Mouse (Mus musculus) embryo, embryonic 9.5 days (tissue): ENCODE measurements around the gene Scamp1.

Source experiments
- DNase-seq: peaks from one replicate; pipeline ENCODE4 v3.0.0-alpha.2; 2017; ENCODE audit errors: extremely low spot score

Scamp1 gene

DNA sequence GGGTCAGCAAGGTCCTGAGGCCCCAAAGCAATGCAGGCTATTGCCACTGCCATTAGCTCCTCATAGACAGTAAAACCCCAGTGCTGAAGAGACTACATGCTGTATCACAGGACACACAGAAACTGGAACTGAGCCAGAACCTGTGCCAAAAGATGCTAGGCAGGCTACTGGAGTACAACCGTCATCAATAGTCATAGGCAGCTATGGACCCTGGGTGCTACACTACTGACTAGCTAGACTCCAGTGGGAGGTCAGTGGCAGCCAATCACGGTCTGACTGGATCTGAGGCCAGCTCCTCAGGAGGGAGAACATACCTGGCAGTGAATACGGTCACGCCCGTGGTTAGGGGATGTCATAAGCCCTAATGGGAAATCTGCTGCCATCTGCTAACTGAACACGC lies 14.4 kb downstream of the Scamp1 start:
- no peak for DNase-seq

- no peak for DNase-seq
Measured at GRCm38 (mm10) chr13:94268201-94268600, 17.5 kb downstream of the Scamp1 start.

DNA sequence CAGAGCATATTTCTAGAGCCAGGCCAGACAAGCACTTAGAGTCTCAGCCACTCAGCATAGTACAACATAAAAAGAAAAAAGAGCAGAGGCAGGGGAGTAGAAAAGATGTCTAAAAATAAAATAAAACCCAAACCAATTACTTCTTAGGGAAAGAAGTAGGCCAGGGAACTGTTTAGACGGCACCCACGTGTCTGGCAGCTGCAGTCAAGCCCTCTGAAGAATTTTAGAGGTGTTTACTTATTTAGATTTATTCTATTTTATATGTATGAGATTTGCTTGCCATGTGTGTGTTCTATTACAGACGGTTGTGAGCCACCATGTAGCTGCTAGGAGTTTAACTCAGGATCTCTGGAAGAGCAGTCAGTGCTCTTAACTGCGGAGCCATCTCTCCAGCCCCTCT lies 18.5 kb downstream of the Scamp1 start:
- no peak for DNase-seq

DNA sequence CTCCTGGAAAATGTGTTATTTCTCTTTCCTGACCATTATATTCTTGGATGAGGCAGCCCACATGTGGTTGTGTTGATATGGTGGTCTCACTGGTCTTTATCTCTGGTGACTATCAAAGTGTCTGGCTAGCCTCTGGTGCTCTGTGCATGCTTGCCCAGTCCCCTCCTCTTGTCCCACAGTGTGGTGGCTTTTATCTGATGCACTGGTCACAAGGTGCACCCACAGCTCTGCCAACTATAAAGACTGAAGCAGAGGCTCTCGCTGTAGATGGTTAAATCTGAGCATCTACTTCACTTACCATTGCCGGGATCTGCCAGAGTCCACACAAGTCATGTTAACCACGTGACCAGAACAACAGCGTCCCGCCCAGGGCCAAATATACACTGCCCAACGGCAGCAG lies 19.1 kb downstream of the Scamp1 start:
- DNase-seq = no peak

DNA sequence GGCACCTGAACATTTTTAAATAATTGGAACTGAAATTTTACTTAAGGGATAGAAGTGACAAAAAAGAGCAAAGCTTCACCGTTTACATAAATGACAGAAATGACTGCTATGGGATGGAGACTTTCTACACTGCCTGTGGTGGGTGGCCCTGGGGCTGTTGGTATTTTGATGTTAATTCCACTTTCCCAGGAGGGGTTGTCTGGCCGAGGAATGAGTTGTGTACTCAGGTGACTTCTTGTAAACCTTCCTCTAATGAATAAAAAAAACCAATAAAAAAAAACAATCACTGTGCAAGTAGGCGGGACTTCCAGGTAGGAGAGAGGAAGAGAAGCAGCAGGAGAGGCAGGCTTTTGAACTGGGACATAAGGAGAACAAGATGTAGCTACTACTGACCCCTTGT lies 20.4 kb downstream of the Scamp1 start:
- no peak for DNase-seq

DNA sequence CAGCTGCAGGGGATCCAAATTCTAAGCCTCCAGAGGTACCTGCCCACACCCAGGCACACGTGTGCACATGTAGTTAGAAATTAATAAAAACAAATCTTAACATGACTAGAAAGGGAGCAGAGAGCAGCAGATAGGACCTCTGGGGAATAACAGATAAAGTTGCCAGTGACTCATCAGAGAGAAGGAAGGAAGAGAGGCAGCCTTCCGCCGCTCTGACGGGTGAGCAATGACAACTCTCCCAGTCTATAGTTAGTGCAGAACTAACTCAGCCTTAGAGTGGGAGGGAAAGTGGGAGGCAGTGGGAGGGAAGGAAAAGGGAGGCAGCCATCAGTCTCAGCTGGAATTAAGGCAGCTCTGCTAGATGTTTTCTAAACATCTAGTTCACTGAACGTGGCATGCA lies 21.7 kb downstream of the Scamp1 start:
- DNase-seq = no peak

GRCm38 (mm10) chr13:94262551-94262950 lies 23.1 kb downstream of the Scamp1 start:
- DNase-seq = no peak

DNA sequence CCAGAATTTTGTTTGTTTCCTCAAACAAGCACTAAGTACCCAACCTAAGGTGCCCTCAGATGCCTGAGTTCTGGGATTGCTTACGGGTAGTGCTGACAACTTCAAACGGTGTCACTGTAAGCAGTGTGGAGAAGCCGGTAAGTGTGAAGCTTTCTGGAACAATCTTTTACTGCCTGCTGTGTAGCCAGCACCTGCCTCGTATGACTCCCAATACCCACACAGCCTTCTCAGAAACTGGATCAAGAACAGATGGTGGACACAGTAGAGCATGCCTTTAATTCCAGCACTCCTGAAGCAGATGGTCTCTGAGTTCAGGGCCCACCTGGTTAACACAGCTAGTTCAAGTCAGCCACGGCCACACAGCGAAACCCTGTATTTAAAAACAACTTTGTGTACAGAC lies 24.0 kb downstream of the Scamp1 start:
- DNase-seq = no peak

DNA sequence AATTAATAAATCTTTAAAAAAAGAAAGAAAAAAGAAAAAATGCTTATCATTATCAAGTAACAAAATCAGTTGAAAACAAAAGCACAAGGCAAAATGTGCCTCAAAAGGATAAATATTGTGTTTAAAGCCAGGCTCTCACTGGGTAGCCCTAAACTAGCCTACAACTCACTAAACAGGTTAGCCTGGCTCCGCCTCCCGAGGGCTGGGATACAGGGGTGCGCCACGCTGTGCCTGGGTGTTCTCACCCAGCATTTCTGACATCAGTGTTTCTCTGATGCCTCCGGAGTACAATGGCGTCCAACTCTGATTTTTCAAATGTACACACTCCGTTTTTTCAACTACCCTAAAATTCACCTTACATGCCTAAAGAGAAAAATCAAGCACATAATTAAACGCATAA lies 24.7 kb downstream of the Scamp1 start:
- DNase-seq = no peak

DNA sequence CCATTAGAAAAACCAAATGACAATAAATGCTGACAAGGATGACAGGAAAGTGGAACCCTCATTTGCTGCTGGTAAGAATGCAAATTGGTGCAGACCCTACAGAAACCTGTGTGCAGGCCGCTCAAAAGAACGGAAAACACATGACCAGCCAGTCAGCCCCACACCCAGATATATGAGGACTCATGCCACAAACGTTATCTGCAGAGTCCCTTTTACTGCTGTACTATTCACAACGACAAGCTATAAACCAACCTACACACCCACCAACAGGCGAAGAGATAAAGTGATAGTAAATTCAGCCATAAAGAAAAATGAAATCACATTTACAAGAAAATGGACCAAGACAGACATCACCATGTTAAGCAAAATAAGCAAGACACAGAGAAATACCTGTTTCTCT lies 26.4 kb downstream of the Scamp1 start:
- DNase-seq = no peak

- no peak for DNase-seq
Measured at GRCm38 (mm10) chr13:94258530-94258929, 27.1 kb downstream of the Scamp1 start.

GRCm38 (mm10) chr13:94257711-94258110 lies 27.9 kb downstream of the Scamp1 start:
- no peak for DNase-seq

- DNase-seq = no peak
Measured at GRCm38 (mm10) chr13:94255176-94255575, 30.5 kb downstream of the Scamp1 start.

- no peak for DNase-seq
Measured at GRCm38 (mm10) chr13:94254286-94254685, 31.4 kb downstream of the Scamp1 start.

GRCm38 (mm10) chr13:94253052-94253451 lies 32.6 kb downstream of the Scamp1 start:
- no peak for DNase-seq

- no peak for DNase-seq
Measured at GRCm38 (mm10) chr13:94250761-94251160, 34.9 kb downstream of the Scamp1 start.

GRCm38 (mm10) chr13:94250188-94250587 lies 35.5 kb downstream of the Scamp1 start:
- DNase-seq = no peak

- no peak for DNase-seq
Measured at GRCm38 (mm10) chr13:94242897-94243296, 42.8 kb downstream of the Scamp1 start.

- no peak for DNase-seq
Measured at GRCm38 (mm10) chr13:94241892-94242524, 43.6 kb downstream of the Scamp1 start.

GRCm38 (mm10) chr13:94240873-94241272 lies 44.8 kb downstream of the Scamp1 start:
- DNase-seq = no peak

DNA sequence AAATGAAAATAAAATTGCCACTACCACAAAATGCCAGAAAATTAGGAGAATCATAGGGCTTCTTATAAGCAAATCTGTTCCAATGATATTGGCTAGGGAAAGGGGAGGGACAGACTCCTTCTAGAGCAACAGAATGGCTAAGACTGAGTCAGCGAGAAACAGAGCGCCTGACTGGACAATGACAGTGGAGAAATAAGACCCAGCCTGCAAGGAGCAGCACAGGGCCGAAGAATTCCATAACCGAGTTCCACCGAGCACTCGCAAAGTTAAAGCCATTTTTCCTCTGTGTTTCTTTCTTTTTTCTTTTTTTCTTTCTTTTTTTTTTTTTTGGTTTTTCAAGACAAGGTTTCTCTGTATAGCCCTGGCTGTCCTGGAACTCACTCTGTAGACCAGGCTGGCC lies 45.5 kb downstream of the Scamp1 start:
- no peak for DNase-seq

- no peak for DNase-seq
Measured at GRCm38 (mm10) chr13:94239488-94239887, 46.2 kb downstream of the Scamp1 start.

DNA sequence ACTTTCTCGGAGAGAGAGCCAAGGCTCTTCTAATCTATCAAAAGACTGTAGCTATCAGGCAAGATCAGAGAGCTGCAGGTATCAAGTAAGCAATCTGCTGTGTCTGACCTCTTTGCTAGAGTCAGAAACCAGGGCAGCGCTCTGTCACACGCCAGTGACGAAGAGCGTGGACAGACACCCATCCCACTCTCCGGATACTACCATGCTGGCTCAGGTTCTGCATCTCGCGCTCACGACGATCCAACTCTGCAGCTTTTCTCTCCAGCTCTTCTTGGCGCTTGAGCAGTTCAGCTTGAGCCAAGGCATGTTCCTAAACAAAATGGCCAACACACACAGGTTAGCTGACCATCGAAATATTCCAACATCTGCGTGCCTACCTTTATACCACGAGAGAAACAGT lies 53.8 kb downstream of the Scamp1 start:
- DNase-seq = no peak
